Mouse (Mus musculus) frontal cortex, postnatal 36 days (tissue): ENCODE results near the gene Maml2.
A peak's percentile ranks its signal among the peaks of the same experiment; 100 is the strongest.

ENCODE experiments used
- DNase-seq, 2 experiments: peaks; one replicate each; pipeline ENCODE4 v3.0.0; 2022; ENCODE audit warnings: low spot score in 2 of 2

Gene Maml2

DNA sequence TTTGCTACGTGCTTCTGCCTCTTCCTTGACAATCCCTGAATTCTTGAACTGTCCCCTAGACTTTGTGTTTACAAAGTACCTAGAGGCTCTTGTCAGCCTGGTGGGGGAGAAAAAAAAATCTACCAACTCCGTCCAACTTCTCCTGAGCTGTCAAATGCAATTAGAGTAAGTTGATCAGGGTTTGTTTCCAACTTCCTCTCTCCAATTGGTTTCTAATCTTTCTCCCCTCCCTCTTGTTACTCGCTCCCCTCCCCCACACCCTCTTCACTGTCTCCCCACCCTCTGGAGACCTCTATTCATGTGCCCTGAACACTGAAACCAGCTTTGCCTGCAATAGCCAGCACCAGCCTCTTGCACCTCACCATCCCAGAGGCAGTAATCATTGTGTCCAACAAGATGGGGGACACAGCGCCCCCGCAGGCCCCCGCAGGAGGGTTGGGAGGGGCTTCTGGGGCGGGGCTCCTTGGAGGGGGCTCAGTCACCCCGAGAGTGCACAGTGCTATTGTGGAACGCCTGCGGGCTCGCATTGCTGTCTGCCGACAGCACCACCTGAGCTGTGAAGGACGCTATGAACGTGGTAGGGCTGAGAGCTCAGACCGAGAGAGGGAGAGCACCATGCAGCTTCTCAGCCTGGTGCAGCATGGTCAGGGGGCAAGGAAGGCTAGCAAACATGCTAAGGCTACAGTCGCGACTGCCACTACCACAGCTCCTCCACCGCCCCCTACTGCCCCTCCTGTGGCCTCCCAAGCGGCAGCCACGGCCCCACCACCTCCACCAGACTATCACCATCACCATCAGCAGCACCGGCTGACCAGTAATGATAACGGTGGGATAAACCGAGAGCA lies at the start of gene Maml2:
Gene Maml2, plus strand, starts transcription at position 290 of the 845 bp plus-strand sequence.
- no peak for DNase-seq

DNA sequence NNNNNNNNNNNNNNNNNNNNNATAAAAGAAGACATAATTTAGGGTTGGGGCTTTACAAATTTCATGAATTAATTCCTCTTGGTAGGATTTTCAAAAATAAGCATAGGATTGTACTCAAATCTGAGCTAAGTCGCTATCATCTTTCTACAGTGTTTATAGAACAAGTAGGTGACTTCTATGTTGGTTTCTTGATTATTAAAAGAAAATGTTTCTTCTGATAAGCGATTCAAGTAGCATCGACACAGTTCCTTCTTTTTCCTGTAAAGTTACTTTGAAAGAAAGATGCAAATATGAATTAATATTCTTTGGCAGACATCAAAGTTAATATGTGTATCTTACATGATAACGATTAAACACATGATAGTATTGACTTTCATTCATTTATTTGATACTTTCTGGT lies 49.7 kb upstream of the Maml2 start:
- no peak for DNase-seq

DNA sequence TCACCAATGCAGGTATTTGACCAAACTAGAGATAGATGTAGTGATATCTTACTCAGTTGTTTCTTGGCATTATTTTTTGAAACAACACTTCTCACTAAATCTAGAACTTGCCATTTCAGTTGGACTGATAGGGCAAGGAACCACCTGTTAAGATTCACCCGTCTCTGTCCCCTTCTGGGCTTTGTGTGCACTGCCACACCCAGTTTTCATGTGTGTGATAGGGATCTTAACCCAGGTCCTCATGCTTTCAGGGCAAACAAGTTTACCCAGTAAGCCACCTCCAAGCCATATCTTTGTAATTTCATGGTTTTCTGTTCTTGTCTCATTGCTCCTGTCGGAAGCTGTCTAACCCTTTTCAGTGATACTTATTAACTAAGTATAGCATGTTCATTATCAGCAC lies 46.5 kb upstream of the Maml2 start:
- DNase-seq, result no peak

DNA sequence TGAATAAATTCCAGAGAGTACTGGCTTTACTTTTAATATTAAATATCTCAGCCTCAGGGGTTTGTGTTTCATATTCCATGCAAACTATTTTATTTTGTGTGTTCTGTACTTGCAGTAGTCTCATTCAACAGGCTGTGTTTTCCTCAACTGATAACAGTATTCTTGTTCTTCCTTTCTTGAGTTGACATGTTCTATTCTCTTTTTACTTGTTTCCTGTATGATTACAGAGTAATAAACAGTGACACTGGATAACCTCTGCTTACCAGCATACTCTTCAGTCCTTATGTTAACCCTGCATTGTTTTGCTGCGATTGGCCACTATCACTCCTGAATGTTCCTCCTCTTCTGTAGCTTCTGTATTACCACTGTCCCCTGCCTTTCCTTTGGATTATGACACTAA lies 41.0 kb upstream of the Maml2 start:
- DNase-seq, result no peak

DNA sequence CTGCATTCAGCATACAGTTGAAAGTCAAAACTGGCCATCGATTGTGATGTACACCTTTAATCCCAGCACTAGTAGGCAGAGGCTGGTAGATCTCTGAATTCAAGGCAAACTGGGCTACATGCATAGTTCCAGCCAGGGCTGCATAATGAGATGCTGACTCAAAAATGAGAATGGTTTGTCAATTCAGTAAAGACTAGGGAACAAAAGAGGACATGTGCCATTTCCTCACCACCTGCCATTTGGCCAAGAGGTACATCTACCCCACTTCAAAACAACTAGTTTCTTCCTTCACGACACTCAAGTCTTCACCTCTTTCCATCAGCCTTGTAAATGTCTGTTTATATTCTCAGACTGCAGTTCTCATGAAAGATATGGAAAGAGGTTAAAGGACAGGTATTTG lies 39.6 kb upstream of the Maml2 start:
- no peak for DNase-seq

DNA sequence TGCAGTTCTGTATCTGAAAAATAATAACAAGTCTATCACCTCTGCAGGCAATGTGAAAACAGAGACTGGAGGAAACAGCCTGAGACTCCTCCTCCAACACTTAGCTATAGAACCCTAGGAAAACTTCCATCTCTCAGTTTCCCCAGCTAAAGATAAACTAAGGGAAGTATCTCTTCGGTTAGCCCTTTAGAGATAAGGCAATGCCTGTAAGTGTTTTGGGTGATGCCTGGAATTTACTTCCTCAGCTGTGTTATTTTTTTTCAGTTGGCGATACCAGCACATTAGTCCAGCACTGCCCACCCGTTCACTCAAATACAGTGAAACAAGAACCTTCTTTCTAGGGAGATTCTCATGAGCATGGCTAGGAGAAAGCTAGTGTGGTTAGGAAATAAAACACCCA lies 36.8 kb upstream of the Maml2 start:
- DNase-seq, result no peak

DNA sequence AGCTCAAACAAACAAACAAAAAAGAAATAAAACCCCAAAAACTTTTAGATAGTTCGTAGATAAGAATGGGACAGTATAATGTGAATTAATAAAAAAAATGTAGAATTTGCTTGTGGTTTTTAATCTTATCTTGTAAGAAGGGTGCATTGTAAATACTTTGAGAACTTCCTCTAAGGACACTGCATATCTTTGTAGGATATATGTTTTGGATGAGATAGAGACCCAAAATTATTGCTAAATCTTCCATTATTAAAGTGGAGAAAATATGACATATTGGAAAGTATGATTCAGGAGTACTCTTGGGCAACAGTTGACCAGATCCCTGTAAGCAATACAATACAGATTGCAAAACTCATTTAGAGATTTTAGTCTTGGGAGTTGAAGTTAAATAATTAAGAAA lies 24.5 kb upstream of the Maml2 start:
- DNase-seq, result no peak

DNA sequence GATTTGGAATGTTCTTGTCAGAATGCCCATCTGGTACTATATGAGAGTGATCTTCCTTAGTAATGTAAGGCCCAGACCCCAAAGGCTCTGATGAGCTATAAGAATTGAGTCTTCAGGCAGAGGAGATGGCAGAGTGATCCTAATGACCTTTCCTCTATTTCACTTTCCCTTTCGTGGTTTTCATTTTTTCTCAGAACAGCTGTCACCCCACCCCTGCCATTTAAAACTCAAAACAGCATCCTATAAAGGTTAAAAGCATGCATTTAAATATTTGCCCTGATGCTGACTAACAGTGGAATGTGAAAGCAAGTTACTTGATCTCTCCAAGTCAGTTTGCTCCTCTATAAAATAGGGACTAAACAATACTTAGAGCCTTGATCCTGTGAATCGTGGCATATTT lies 10.3 kb upstream of the Maml2 start:
- no peak for DNase-seq

DNA sequence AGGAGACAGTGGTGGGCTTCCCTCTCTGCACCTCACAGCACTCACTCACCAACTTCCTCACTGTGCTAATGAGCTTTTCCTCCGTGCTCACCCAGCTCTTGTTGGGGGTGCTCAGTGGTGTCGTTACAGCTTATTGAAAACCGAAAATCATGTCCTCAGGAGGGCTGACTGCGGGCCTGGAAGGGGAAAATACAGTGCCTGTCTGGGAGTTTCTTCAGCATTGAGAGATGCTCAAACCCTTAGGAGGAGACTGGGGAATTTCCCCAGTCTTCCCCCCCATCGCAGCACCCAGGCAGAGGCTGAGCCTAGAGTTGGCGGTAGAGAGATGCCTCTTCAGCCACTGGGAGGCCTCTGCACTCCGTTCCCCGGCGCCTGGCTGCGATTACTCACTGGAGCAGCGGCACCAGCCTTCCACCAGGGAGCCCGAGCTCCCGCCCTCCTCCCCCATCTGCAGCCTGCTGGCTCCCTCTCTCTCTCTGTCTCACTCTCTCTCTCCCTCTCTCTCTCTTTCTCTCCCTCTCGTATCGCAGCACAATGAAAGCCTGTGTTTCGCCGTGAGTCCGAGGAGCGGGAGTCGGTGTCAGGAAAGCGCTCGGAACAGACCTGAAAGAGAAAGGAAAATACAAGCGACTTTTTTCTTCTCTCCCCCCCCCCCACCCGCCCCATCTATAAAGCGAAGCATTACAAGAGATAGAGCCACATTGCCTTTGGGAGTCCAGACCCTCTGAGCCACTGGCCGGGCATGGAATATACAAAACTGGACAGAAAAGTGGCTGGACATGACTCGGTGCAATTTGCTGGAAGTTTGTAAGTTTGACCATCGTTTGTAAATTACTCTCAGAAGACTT lies 1.3 kb upstream of the Maml2 start:
- peak; percentile 85 to 88 for DNase-seq

DNA sequence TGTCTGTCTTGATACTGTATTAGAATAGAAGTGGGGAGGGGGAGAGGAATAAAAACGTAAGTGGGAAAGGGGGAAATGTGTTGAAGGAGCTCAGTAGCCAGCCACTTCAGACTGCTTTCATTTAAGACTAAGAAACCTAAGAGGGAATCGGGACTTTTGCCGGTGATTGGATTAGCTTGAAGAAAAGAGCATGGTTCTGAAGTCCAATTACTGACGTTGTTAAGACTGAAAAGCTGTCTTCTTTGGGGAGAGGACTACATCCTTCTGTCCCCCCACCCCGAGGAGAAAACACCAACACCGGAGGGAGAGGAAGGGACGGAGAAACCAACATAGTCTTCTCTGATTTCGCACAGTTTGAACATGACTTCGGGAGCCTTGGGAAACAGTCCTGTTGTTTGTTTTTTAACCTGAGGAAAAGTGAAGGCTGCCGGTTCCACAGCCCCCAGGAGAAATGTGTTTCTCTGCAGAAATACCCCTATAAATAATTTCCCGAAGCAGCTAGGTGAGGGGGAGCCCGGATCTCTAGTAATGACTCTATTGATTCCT lies 562 bp upstream of the Maml2 start:
- DNase-seq, result no peak

DNA sequence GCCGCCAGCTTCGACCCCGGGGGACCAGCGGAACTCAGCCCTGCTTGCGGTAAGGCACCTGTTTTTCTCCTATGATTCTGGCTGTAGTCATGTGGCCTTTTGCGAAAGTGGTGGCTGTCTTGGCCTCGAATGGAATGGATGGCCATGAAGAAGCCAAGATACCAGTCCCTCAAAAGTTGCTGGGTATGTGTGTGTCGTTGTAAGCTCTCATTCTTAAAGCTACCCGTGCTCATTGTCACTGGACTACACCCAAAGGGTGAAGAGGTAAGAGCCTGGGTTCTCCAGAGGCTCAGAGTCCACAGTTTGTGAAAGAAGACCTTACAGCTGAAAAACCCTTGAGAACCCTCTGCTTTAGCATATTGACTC lies 739 bp downstream of the Maml2 start:
- no peak for DNase-seq

DNA sequence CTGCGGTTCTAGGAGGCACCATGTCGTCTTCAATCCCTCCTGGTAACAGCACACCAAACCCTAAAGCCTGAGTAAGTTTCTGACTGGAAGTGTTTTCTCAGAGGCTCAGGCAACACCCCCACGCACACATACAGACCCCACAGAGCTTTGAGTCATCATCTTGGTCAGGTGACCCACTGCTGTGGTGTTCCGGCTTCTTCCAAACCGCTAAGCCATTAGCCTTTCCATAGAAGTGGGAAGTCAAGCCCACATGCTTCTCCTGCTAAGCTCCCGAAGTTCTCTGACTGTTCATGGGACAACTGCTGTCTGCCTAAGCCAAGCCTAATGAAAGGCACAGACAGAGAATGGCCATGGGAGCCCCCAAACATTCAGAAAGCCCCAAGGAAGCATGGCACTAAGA lies 1.4 kb downstream of the Maml2 start:
- DNase-seq, result no peak

DNA sequence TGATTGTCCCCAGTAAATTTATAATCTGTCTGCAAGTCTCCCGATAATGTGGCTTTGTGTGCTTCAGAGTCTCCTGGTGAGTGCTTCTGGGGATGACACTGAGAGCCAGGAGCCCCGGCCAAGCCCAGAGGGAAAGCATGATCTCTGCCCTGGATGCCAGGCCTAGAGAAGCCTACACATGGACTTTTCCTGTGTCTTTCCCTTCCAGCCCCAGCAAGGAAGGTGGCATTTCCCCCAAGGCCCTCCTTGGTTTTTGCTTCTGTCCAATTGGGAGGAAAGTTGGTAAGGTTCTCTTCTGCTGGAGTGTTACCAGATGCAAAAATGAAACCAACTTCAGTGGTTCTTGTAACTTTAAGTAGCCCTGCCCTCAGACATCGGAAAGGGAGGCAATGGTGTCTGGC lies 2.3 kb downstream of the Maml2 start:
- no peak for DNase-seq

DNA sequence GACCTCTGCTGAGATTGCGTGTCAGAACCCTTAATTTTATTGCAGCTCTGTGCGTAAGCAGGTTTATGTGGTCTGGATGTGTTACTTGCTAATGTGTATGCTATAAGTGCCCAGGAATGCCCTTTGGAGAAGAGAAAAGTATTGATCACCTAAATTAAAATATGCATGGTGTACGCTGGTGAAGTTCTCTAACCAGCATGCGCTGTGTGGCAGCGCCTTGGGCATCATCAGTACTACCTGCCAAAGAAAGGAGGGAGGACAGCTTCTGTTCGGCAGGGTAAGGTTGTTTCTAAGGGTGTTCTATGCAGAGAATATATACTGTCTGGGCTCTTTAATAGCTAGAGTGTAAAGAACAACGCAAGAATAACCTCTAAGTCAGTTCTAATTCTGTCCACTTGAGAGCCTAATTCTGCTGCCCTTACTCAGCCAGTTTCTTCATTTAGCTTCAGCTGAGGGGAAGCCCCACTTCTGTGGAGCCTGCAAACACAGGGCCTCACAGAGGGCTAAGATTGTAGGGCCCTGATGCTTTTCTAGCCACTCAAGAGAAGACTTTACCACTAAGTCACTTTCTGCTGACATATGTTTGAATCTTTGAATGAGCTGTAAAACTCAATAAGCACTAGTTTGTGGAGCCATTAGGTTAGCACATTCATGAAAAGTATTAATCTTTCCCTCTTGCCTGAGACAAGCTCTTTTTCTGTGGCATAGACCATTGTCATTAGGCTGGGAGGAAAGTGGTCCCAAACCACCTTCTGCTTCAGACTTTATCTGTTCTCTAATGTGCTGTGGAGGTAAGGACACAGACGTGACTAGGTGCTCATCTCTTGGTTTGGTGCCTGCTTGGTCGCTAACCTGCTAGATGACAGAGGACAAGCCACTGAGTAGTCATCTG lies 3.4 kb downstream of the Maml2 start:
- no peak for DNase-seq

DNA sequence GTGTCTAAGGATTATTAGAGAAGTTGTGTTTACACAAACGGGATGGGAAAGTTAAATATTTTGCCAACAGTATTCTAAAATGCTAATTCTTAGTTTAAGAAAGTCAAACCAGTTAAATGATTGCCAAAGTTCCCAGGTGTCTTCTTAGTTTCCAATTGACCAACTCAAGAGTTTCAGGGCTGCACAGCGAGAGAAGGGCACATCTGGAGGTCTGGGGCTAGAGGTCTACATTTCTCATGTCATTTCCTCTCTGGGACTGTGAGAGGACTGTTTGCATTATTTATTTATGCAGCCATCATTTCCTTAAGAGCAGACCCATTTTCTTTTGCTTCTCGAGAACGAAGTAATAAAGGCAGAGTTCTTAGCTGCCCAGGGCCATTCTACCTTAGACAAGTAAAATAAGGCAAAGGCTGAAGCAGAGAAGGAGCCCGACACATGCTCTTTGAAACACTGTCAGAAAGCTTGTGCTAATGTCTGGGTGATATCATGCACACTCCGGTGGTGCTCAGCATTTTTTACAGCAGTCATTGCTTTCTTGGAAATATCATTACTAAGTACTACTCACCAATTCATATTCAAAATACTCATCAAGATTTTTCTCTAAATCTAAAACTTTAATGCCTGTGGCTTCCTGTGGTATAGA lies 4.5 kb downstream of the Maml2 start:
- DNase-seq, result no peak

DNA sequence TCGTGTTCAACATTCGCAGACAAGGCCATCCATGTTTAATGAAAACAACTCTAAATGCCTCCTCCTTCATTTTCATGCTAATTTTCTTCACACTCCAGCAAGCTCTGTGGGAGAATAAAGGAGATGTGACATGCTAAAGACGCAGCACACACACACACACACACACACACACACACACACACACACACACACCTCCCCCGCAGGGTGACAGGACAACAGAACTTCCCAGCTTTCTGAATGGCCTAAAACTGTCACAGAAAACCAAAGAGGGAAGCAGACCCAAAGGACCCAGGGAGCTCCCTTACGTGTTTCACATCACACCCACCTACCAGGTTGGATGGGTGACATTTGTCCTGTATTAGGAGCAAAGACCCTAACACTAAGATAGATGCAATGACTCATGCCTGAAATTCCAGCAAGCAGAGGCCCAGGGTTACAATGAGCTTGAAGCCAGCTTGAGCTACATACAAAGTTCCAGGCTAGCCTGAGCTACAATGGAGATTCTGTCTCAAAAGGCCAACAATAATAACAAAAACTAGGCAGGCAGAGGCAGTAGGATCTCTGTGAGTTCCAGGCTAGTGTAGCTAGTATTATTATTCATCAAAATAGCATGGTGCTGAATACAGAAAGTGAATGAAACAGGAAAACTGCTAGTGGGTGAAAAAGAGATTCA lies 5.5 kb downstream of the Maml2 start:
- no peak for DNase-seq

DNA sequence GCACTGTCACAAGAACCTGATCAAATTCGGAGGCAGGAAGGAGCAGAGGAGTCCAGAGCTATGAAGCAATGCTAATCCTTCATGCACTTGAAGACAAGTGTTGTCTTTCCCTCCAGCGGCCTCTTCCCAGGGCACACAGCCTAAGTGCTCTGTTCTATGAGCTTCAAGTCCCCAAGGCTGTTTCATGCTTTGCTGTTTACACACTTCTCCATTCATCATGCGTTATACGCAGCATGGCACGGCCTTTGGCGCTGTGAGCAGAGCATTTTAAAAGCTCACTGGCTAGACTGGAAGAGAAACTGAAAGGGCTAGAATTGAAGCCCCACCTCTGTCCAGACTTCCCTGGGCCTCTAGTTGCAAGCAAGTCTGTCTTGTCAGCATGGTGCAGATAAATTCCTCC lies 6.2 kb downstream of the Maml2 start:
- no peak for DNase-seq

DNA sequence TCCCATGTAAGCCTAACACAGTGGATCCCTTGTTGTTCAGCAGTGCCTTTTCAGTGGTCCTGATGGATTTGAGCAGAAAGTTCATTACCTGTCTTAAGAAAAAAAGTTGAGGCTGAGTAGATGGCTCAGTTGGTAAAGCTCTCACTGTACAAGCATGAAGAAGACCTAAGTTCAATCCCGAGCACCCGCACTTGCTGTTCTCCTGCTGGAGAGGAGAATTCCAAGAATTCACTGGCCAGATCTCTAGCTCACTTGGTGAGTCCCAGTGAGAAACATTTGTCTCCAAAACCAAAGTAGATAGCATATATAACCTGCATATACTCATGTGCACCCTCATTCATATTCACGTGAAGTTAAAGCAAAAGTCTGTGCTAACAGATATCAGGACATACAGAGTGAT lies 8.7 kb downstream of the Maml2 start:
- DNase-seq, result no peak

DNA sequence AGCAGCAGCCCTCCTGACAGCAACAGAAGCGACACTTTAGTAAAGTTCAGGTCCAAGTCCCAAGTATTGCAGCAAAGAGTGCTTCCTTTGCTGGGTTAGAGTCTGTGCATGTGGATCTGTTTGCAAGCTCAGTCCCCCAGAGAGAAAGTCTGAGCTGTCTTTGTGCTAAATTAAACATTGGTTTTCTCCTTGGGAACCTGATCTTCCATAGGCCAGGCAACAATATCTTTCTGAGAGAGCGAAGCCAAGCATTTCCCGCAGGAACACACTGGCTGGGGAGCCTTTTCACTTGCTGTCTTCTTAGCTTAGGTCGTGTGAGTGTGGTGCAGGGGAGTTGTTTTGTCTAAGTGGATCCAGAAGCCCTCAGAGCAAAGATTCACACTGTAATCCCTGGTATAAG lies 9.5 kb downstream of the Maml2 start:
- no peak for DNase-seq

DNA sequence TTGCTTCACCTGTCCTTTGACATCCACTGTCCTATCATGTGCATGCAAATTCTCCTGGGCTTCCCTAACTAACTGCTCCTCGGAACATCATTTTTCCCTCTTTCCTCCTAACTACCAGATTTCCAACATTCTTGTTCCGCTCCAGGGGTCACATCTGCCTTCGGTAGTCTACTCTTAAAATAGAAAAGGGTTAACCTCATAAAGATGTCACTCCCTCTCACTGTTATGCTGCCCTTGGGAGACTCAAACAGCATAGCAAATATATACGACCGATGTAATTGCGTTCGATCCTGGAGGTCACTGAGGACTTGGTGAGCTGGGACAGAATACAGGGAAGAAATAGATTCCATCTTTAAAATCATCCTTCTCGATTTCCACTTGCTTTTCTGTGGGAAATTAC lies 11.0 kb downstream of the Maml2 start:
- no peak for DNase-seq

DNA sequence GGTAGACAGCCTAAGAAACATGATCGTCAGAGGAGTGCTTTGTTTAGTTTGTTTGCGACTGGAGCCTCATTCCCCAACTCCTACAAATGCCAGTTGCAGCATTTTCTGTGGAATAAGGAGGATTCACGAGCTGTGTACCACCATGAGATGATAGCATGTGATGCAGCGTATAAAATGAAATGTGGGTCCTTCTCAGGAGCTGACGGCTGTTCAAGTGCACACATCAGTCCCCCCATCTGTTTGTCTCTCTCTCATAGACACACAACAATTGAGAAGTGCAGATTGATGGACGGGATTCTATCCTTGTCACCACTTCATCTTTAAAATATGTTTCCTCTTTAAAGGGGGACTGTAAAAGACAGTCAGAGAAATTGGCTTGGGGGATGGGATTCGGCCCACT lies 12.1 kb downstream of the Maml2 start:
- DNase-seq, result no peak
